Mouse (Mus musculus): ENCODE results near the gene Akap11.

- no peak for TF ChIP-seq CTCF (conservative IDR thresholded peaks at IDR 0.05; ENCODE audit: low read length)
- no peak for TF ChIP-seq NANOG (IDR thresholded peaks at IDR 0.05; ENCODE audit: borderline replicate concordance, low read length)
- TF ChIP-seq POU5F1 (IDR thresholded peaks at IDR 0.05; ENCODE audit: borderline replicate concordance, low read length), result no peak
These were observed 25.5 kb upstream of the Akap11 start for GRCm38 (mm10) chr14:78562121-78562520.

All from E14TG2a.4 (cell line).